Mouse (Mus musculus) thymus, adult 2 months (tissue): ENCODE measurements around the gene Tmem164. TPM values are rescaled to one million over a fixed set of nuclear protein-coding genes. Genes with fewer than 3 reads are reported as not detected.
"Not testable (repeated sequence)": the region's sequence is repeated elsewhere in the genome, so short reads cannot be mapped to it uniquely, and the experiment has no call there.

Experiments used
- DNase-seq: peaks from one replicate; pipeline ENCODE4 v3.0.0; 2021
- H3K27ac ChIP-seq: fragments of 200-500 bp; 2 replicates; pipeline ENCODE4 v1.5.1; 2012; ENCODE audit warnings: low read length, control low read depth; ENCODE audit not compliant: control insufficient read depth, insufficient read depth
- H3K27me3 ChIP-seq: fragments of 200-500 bp; 2 replicates; pipeline ENCODE4 v1.6.1; 2012; ENCODE audit warnings: mild to moderate bottlenecking, low read length, moderate library complexity, mixed read lengths; ENCODE audit not compliant: control insufficient read depth, insufficient read depth
- H3K36me3 ChIP-seq: fragments of 200-500 bp; 2 replicates; pipeline ENCODE4 v1.6.1; 2012; ENCODE audit warnings: mild to moderate bottlenecking, low read length, moderate library complexity; ENCODE audit not compliant: control insufficient read depth, insufficient read depth
- H3K4me1 ChIP-seq: fragments of 200-500 bp; replicated peaks from 2 replicates; pipeline ENCODE4 v1.6.1; 2012; ENCODE audit warnings: low read length; ENCODE audit not compliant: control insufficient read depth, insufficient read depth
- H3K4me3 ChIP-seq: fragments of 200-500 bp; 2 replicates; pipeline ENCODE4 v1.5.1; 2012; ENCODE audit warnings: mild to moderate bottlenecking, low read length, control low read depth, moderate library complexity; ENCODE audit not compliant: control insufficient read depth, insufficient read depth
- CTCF ChIP-seq: fragments of 200-500 bp; IDR thresholded peaks from 2 replicates; pipeline ENCODE4 v1.5.1; 2012; ENCODE audit warnings: mild to moderate bottlenecking, control low read depth, low read length, moderate library complexity, borderline replicate concordance; ENCODE audit not compliant: control insufficient read depth, poor library complexity, insufficient read depth; ENCODE audit errors: extremely low read depth
- POLR2A ChIP-seq: fragments of 200-500 bp; IDR thresholded peaks from 2 replicates; pipeline ENCODE4 v1.6.1; 2012; ENCODE audit warnings: mild to moderate bottlenecking, low read length, control low read depth, moderate library complexity; ENCODE audit not compliant: control insufficient read depth, poor library complexity, insufficient read depth; ENCODE audit errors: extremely low read depth
- WGBS: fragments of 180-500 bp; shearing (Covaris S2); methylation state at CpG from one replicate; pipeline ENCODE4 v1.1.7; 2018; 5-methylcytosine and 5-hydroxymethylcytosine counted together
- polyA plus RNA-seq: library from polyadenylated mRNA; depleted of rRNA; stranded (reverse); fragments of >200 nt; gene quantifications from 2 replicates; pipeline ENCODE4 v1.2.3, GENCODE M21; 2012; rRNA removed

Tmem164 gene
- polyA plus RNA-seq = 44.6 and 49.1 TPM in 2 replicates

DNA sequence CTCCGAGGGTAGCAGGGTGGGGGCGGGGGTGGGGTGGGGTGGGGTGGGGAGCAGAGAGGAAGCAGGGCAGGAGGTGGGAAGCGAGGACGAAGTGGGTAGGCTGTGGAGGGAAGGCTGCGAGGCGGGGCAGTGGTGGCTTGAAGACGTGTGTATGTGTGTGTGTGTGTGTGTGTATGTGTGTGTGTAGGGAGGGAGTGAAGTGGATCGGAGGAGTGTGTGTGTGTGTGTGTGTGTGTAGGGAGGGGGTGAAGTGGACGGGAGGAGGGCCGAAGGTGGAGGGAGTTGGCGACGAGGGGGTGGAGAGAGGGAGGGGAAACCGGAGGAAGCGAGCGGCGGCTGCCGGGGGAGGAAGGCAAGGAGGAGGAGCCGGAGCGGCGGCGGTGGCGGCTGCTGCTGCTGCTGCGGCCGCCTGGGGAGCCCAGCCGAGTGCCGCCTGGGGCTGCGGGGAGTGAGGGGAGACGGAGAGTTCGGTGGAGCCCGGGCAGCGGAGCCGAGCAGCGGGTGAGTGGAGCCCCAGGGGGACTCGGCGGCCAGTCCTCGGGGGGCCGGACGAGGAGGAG, at the start of gene Tmem164:
Gene Tmem164 (plus strand): TSS at position 351 of the 560 bp plus-strand sequence.
- Histone ChIP-seq H3K4me1 (peaks cover 28% of the 10 kb centered on the region), H3K36me3 (no peaks in the 10 kb centered on the region), H3K27me3 (no peaks in the 10 kb centered on the region), H3K4me3 (peak within 1 kb of the TSS; percentile 99), H3K27ac (peak within 1 kb of the TSS; percentile 84)
- TF ChIP-seq CTCF = no peak
- TF ChIP-seq POLR2A = peak; percentile 32; the same call in 1 of the 2 replicates
- peak; percentile 71 for DNase-seq
- WGBS = 6% methylated on average over 24 of the region's 38 CpGs

DNA sequence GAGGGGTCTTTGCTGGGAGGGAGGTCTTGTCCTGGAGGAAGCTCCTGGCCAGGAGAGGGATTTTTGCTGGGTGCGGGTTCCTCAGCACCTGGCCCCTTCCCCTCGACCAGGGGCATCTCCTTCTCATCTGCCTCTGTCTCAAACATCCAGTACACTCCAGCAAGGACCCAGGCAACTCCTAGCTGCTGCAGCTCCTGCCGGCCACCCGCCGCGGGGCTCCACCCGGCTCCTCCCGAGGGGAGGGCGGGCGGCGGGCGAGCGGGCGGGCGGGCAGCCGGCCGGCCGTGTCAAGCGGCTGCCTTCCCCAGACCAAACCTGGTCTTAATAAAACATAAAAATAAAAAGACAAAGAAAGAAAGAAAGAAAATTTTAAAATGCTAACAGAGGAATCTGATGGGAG, 48.2 kb upstream of the Tmem164 start:
- H3K27me3 ChIP-seq, H3K36me3 ChIP-seq, H3K4me1 ChIP-seq, DNase-seq, H3K27ac ChIP-seq, H3K4me3 ChIP-seq: not testable (repeated sequence)
- 82% methylated on average over 17 of the region's 19 CpGs for WGBS

DNA sequence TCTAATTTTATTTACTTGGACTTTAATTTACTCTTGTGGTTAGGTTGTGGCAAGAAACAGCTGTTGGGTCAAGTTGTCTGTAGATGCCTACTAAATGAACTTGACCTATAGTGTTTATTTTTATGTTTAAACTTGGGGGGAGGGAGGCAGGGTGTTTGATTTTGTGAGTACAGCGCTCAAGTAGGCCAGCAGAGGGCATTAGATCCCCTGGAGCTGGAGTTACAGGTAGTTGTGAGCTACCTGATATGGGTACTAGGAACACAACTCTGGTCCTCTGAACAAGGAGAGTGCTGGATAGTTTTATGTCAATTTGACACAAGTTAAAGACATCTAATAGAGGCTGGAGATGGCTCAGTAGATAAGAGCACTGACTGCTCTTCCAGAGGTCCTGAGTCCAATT, 34.0 kb upstream of the Tmem164 start:
- Histone ChIP-seq H3K4me3 (no peak overlapping the region), H3K27ac (no peak overlapping the region), H3K4me1 (no peaks in the 10 kb centered on the region), H3K27me3 (no peaks in the 10 kb centered on the region), H3K36me3 (no peaks in the 10 kb centered on the region)
- no peak for TF ChIP-seq POLR2A
- no peak for TF ChIP-seq CTCF
- no peak for DNase-seq
- WGBS = 84% methylated on average over 1 of the region's 1 CpGs

DNA sequence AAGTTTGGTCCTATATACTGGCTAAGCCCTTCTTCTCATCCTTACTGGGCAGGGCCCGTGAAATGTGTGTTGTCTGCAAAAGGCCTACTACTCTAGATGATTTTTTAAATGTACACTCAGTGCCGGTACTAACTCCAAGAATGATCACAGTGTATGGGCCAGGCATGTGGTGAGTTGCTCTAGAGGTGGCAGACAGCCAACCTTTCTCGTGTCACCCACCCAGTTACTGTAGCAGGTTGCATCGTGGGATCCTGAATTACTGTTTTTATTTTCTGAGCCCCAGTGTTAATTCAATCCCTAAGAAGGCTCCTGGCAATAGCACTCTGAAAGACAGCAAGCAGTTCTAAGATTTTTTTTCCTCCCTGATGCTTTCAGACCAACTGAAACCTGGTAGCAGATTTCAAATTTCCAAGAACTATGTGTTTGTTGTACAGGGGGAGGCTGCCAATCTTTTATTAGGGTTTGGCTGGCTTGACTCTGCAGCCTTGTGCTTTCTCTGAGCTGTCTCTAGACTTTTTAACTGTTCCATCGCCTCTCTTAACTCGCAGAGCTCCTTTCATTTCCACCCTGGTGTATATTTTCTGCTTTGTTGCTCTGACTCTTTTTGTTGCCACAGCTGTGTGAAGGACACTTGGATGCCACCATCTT, 31.0 kb upstream of the Tmem164 start:
- Histone ChIP-seq H3K27me3 (no peaks in the 10 kb centered on the region), H3K4me3 (no peak overlapping the region), H3K4me1 (no peaks in the 10 kb centered on the region), H3K36me3 (no peaks in the 10 kb centered on the region), H3K27ac (no peak overlapping the region)
- 73% methylated on average over 6 of the region's 6 CpGs for WGBS
- TF ChIP-seq CTCF (no peak), POLR2A (no peak)
- no peak for DNase-seq

DNA sequence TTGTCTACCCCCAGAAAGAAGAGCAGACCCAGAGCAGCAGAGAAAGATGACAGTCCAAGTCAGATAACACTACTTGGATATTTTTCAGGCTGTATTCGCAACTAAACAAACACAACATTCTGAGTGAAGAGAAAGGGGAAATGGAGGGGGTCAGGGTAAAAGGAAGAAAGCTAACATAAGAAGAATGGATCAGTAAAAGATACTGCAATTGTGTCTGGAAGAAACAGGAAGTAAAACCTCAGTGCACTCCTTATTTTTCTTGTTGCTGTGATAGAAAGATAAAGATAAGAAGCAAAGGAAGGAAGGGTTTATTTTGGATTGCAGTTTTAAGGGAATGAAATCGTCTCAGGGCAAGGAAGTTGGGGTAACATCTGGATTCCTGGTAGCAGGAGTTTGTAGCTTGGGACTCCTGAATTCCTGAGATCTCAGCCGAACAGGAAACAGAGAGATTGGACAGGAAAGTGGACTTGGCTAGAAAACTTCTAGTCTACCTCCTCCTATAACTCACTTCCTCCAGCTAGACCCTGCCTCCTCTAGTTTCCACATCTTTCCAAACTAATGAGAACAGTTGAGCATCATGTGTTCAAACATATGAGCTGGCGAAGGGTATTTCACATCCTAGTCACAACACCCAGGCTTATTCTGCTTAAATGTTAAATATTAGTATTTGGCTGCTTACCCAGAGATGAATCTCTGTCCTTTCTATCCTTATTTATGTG, 16.3 kb upstream of the Tmem164 start:
- WGBS = 65% methylated on average over 4 of the region's 4 CpGs
- TF ChIP-seq POLR2A (no peak), CTCF (no peak)
- H3K27ac ChIP-seq = no peak overlapping the region
- H3K27me3 ChIP-seq = no peaks in the 10 kb centered on the region
- no peak overlapping the region for H3K4me3 ChIP-seq
- no peaks in the 10 kb centered on the region for H3K4me1 ChIP-seq
- H3K36me3 ChIP-seq = no peaks in the 10 kb centered on the region
- DNase-seq = no peak

DNA sequence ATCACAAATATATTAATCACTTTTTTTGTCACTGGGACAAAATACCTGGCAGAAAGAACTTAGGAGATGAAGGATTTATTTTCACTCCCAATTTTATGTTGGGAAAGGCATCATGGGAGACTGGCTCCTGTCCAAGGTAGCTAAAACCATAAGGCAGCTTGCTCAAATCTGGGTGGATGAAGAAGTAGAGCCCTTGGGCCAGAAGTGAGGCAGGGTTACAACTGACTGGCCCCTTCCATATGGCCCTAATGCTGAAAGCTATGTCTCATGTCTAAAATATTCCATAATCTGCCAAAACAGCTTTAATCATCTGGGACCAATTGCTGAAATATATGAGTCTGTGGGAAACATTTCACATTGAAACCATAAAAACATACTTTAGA, 15.8 kb upstream of the Tmem164 start:
- Histone ChIP-seq H3K27ac (no peak overlapping the region), H3K36me3 (no peaks in the 10 kb centered on the region), H3K4me1 (no peaks in the 10 kb centered on the region; the same call in 1 of the 2 replicates), H3K27me3 (no peaks in the 10 kb centered on the region), H3K4me3 (no peak overlapping the region)
- TF ChIP-seq CTCF (no peak), POLR2A (no peak)
- no peak for DNase-seq
